11 mouse cellular contexts compared by ENCODE assay signal in the genomic region with DNA sequence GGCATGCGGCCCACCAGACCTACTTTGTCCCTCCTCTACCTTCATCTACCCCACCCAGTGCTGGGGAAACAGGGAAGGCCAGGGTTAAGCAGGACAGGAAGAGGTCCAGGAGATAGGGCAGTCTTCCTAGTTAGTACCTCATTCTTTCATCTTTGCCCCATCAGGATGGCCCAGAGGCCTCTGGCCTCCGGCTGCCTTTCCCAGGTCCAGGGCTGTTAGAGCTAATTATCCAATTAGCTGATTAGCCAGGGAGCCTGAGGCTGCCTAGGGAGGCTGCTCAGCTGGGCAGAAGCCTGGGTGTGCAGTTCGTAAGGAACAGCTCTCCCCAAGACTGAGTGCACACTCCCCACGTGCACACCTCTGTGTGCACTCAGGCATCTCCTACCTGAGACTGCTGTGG. TPM values are rescaled to one million over a fixed set of nuclear protein-coding genes. Genes with fewer than 3 reads are reported as not detected.
DNase-seq lines count a peak whose midpoint lies in the region; ATAC-seq and TF ChIP-seq lines count a peak whose summit lies in the region.
"Had no signal": no experiment of that assay in that cellular context is flagged by ENCODE, and none has a peak within 500 bp of the region (broad histone marks: within the 10 kb centered on the region; RNA-seq: fewer than 3 reads in every experiment).

No protein-coding gene starts in this region.

- 58% methylated on average over 4 of the region's 4 CpGs for WGBS in heart, embryonic 15.5 days
- 52% methylated on average over 4 of the region's 4 CpGs for WGBS in hindbrain, embryonic 11.5 days
- 39% methylated on average over 4 of the region's 4 CpGs for WGBS in midbrain, embryonic 12.5 days
- 94% methylated on average over 4 of the region's 4 CpGs for WGBS in thymus, adult 2 months

- DNase-seq in heart, postnatal 36 days, result no peak
- no peak for DNase-seq in hindbrain, embryonic 11.5 days (ENCODE audit: low spot score)
- no peak for DNase-seq in right cerebral cortex, adult 18-20 months
- DNase-seq in cerebellum, postnatal 36 days, result no peak
- no peak for DNase-seq in thymus, adult 2 months
- DNase-seq: adrenal gland, adult 2 months; left cerebral cortex, postnatal 4 days had no signal

- H3K36me3 ChIP-seq in heart, embryonic 15.5 days, result 0 out of 2 replicates have a peak, but pooled peaks cover 3% of the 10 kb centered on the region
- no peaks in the 10 kb centered on the region for H3K36me3 ChIP-seq in hindbrain, embryonic 11.5 days (ENCODE audit: control insufficient read depth, insufficient read depth, low read length)
- no peaks in the 10 kb centered on the region for H3K36me3 ChIP-seq in midbrain, embryonic 12.5 days
- H3K36me3 ChIP-seq in thymus, adult 2 months (ENCODE audit: control insufficient read depth, insufficient read depth, low read length), result no peaks in the 10 kb centered on the region

- no peak for ATAC-seq in heart, embryonic 15.5 days (replicated peaks; ENCODE audit: insufficient number of reproducible peaks, insufficient read depth, low FRiP score, low read depth)
- ATAC-seq in hindbrain, embryonic 11.5 days (ENCODE audit: low FRiP score), result no peak
- ATAC-seq in midbrain, embryonic 12.5 days (ENCODE audit: low FRiP score, low read depth), result no peak
- ATAC-seq: CD4-positive, CD25-positive, alpha-beta regulatory T cell, adult 4 months had no signal

- no peak overlapping the region for H3K4me3 ChIP-seq in heart, embryonic 15.5 days
- H3K4me3 ChIP-seq in brown adipose tissue, adult 24 weeks (ENCODE audit: insufficient read depth, low read depth, low read length), result no peak overlapping the region
- no peak overlapping the region for H3K4me3 ChIP-seq in hindbrain, embryonic 11.5 days (ENCODE audit: low read depth, low read length)
- no peak overlapping the region for H3K4me3 ChIP-seq in midbrain, embryonic 12.5 days
- no peak overlapping the region for H3K4me3 ChIP-seq in thymus, adult 2 months (ENCODE audit: control insufficient read depth, insufficient read depth, low read length)

- no peak for TF ChIP-seq CTCF in thymus, adult 2 months (IDR thresholded peaks at IDR 0.05; ENCODE audit: borderline replicate concordance, control insufficient read depth, extremely low read depth, insufficient read depth, low read length, poor library complexity)

- intact Hi-C loops in heart, postnatal 36 days (cut with DNase I), result no loop called here

- H3K4me1 ChIP-seq in heart, embryonic 15.5 days (replicated peaks), result peaks cover 63% of the 10 kb centered on the region
- H3K4me1 ChIP-seq in brown adipose tissue, adult 24 weeks (ENCODE audit: control insufficient read depth, insufficient read depth, insufficient read length, low read length), result peaks cover 7% of the 10 kb centered on the region; the same call in 1 of the 2 replicates
- peaks cover 28% of the 10 kb centered on the region for H3K4me1 ChIP-seq in hindbrain, embryonic 11.5 days (replicated peaks; ENCODE audit: control insufficient read depth, insufficient read depth, low read length)
- H3K4me1 ChIP-seq in midbrain, embryonic 12.5 days, result peaks cover 72% of the 10 kb centered on the region
- H3K4me1 ChIP-seq in thymus, adult 2 months (replicated peaks; ENCODE audit: control insufficient read depth, insufficient read depth, low read length), result no peaks in the 10 kb centered on the region

- 0 out of 2 replicates have a peak overlapping the region, but pooled peaks have one; percentile 7 for H3K9ac ChIP-seq in heart, embryonic 15.5 days
- 0 out of 2 replicates have a peak overlapping the region, but pooled peaks have one; percentile 27 for H3K9ac ChIP-seq in hindbrain, embryonic 11.5 days (ENCODE audit: low read depth, low read length)
- peak overlapping the region; percentile 34; the same call in 1 of the 2 replicates for H3K9ac ChIP-seq in midbrain, embryonic 12.5 days (replicated peaks)

- peaks cover 24% of the 10 kb centered on the region for H3K27me3 ChIP-seq in heart, embryonic 15.5 days
- H3K27me3 ChIP-seq in hindbrain, embryonic 11.5 days (ENCODE audit: control insufficient read depth, insufficient read depth, low read length), result peaks cover 64% of the 10 kb centered on the region
- H3K27me3 ChIP-seq in midbrain, embryonic 12.5 days, result peaks cover 90% of the 10 kb centered on the region
- no peaks in the 10 kb centered on the region for H3K27me3 ChIP-seq in thymus, adult 2 months (ENCODE audit: control insufficient read depth, insufficient read depth, low read length)

- peak overlapping the region; percentile 80 for H3K27ac ChIP-seq in heart, embryonic 15.5 days
- H3K27ac ChIP-seq in brown adipose tissue, adult 24 weeks (replicated peaks; ENCODE audit: low read depth, low read length), result peak overlapping the region; percentile 21; the same call in 1 of the 2 replicates
- H3K27ac ChIP-seq in hindbrain, embryonic 11.5 days (ENCODE audit: low read depth, low read length), result peak overlapping the region; percentile 71
- H3K27ac ChIP-seq in midbrain, embryonic 12.5 days (replicated peaks), result peak overlapping the region; percentile 92
- H3K27ac ChIP-seq in thymus, adult 2 months (ENCODE audit: control insufficient read depth, insufficient read depth, low read length), result no peak overlapping the region

- H3K9me3 ChIP-seq in heart, embryonic 15.5 days (replicated peaks), result no peaks in the 10 kb centered on the region
- no peaks in the 10 kb centered on the region for H3K9me3 ChIP-seq in hindbrain, embryonic 11.5 days (ENCODE audit: control insufficient read depth, low read length)
- no peaks in the 10 kb centered on the region for H3K9me3 ChIP-seq in midbrain, embryonic 12.5 days

- no peak overlapping the region for H3K4me2 ChIP-seq in heart, embryonic 15.5 days
- peak overlapping the region; percentile 5; the same call in 1 of the 2 replicates for H3K4me2 ChIP-seq in hindbrain, embryonic 11.5 days (replicated peaks; ENCODE audit: low read depth, low read length)
- no peak overlapping the region for H3K4me2 ChIP-seq in midbrain, embryonic 12.5 days (replicated peaks)

- no peak for TF ChIP-seq POLR2A in thymus, adult 2 months (IDR thresholded peaks at IDR 0.05; ENCODE audit: control insufficient read depth, extremely low read depth, insufficient read depth, low read length, poor library complexity)

RNA-seq across cellular contexts. Expression of gene G430095P16Rik, which starts 9.4 kb away (rescaled TPM):
- polyA plus RNA-seq in heart, embryonic 15.5 days (2015; fragmentation: Nextera tagmentation; extraction: Ambion mirVana), result 4.5 TPM in 2 replicates
- under 1 TPM in 1 of 2 experiments, not detected in 1; 0.44 TPM for total RNA-seq in heart, postnatal 36 days (2021)
- polyA plus RNA-seq in brown adipose tissue, adult 24 weeks (2012; ENCODE audit: insufficient read depth, insufficient read length, missing spikeins), result 1.9 TPM in 1 of 2 replicates, not detected in the other
- polyA plus RNA-seq in hindbrain, embryonic 11.5 days (2014; fragmentation: Nextera tagmentation; extraction: Ambion mirVana), result 2.3 and 2.9 TPM in 2 replicates
- polyA plus RNA-seq in midbrain, embryonic 12.5 days (2016; fragmentation: Nextera tagmentation; extraction: Ambion mirVana), result 2.0 and 2.4 TPM in 2 replicates
- polyA plus RNA-seq in thymus, adult 2 months (2012; rRNA removed), result 1.8 and 2.6 TPM in 2 replicates
- total RNA-seq: left cerebral cortex, postnatal 4 days had no signal

RNA-seq across cellular contexts. Expression of gene Lyl1, which starts 12.1 kb away (rescaled TPM):
- 9.2 and 13.2 TPM in 2 replicates for polyA plus RNA-seq in heart, embryonic 15.5 days (2015; fragmentation: Nextera tagmentation; extraction: Ambion mirVana)
- 1 to 10 TPM; 5.4 to 5.7 TPM for total RNA-seq in heart, postnatal 36 days (2021)
- 2.9 and 3.1 TPM in 2 replicates for polyA plus RNA-seq in brown adipose tissue, adult 24 weeks (2012; ENCODE audit: insufficient read depth, insufficient read length, missing spikeins)
- 5.3 and 5.4 TPM in 2 replicates for polyA plus RNA-seq in hindbrain, embryonic 11.5 days (2014; fragmentation: Nextera tagmentation; extraction: Ambion mirVana)
- 3.5 and 5.6 TPM in 2 replicates for polyA plus RNA-seq in midbrain, embryonic 12.5 days (2016; fragmentation: Nextera tagmentation; extraction: Ambion mirVana)
- 7.1 and 7.5 TPM in 2 replicates for polyA plus RNA-seq in thymus, adult 2 months (2012; rRNA removed)

RNA-seq across cellular contexts. Expression of gene Nacc1, which starts 25.7 kb away (rescaled TPM):
- polyA plus RNA-seq in heart, embryonic 15.5 days (2015; fragmentation: Nextera tagmentation; extraction: Ambion mirVana), result 10.7 and 14.6 TPM in 2 replicates
- total RNA-seq in heart, postnatal 36 days (2021), result 10 to 100 TPM; 27.3 to 30.1 TPM
- polyA plus RNA-seq in brown adipose tissue, adult 24 weeks (2012; ENCODE audit: insufficient read depth, insufficient read length, missing spikeins), result 19.0 and 22.9 TPM in 2 replicates
- polyA plus RNA-seq in hindbrain, embryonic 11.5 days (2014; fragmentation: Nextera tagmentation; extraction: Ambion mirVana), result 19.7 and 20.5 TPM in 2 replicates
- 20.8 and 25.0 TPM in 2 replicates for polyA plus RNA-seq in midbrain, embryonic 12.5 days (2016; fragmentation: Nextera tagmentation; extraction: Ambion mirVana)
- polyA plus RNA-seq in thymus, adult 2 months (2012; rRNA removed), result 155 and 182 TPM in 2 replicates

RNA-seq across cellular contexts. Expression of gene Trmt1, which starts 27.3 kb away (rescaled TPM):
- polyA plus RNA-seq in heart, embryonic 15.5 days (2015; fragmentation: Nextera tagmentation; extraction: Ambion mirVana), result 40.6 and 47.4 TPM in 2 replicates
- total RNA-seq in heart, postnatal 36 days (2021), result 10 to 100 TPM; 36.1 to 39.2 TPM
- polyA plus RNA-seq in brown adipose tissue, adult 24 weeks (2012; ENCODE audit: insufficient read depth, insufficient read length, missing spikeins), result 25.1 and 33.4 TPM in 2 replicates
- 47.9 and 51.1 TPM in 2 replicates for polyA plus RNA-seq in hindbrain, embryonic 11.5 days (2014; fragmentation: Nextera tagmentation; extraction: Ambion mirVana)
- 53.6 and 58.8 TPM in 2 replicates for polyA plus RNA-seq in midbrain, embryonic 12.5 days (2016; fragmentation: Nextera tagmentation; extraction: Ambion mirVana)
- 169 and 181 TPM in 2 replicates for polyA plus RNA-seq in thymus, adult 2 months (2012; rRNA removed)

RNA-seq across cellular contexts. Expression of gene Ier2, which starts 50.7 kb away (rescaled TPM):
- 34.9 and 50.5 TPM in 2 replicates for polyA plus RNA-seq in heart, embryonic 15.5 days (2015; fragmentation: Nextera tagmentation; extraction: Ambion mirVana)
- 10 to 100 TPM; 12.6 to 16.5 TPM for total RNA-seq in heart, postnatal 36 days (2021)
- 17.2 and 62.3 TPM in 2 replicates for polyA plus RNA-seq in brown adipose tissue, adult 24 weeks (2012; ENCODE audit: insufficient read depth, insufficient read length, missing spikeins)
- 60.5 and 61.5 TPM in 2 replicates for polyA plus RNA-seq in hindbrain, embryonic 11.5 days (2014; fragmentation: Nextera tagmentation; extraction: Ambion mirVana)
- polyA plus RNA-seq in midbrain, embryonic 12.5 days (2016; fragmentation: Nextera tagmentation; extraction: Ambion mirVana), result 47.1 and 47.4 TPM in 2 replicates
- polyA plus RNA-seq in thymus, adult 2 months (2012; rRNA removed), result 29.2 and 33.7 TPM in 2 replicates
